Mouse (Mus musculus): ENCODE measurements at regions not wholly inside any gene's neighbourhood (a gene's known extent, or its start where the extent isn't known, plus 50 kb on each side); places are given as distances from the start of the nearest gene placed in this dataset.
A peak's percentile ranks its signal among the peaks of the same experiment; 100 is the strongest.

GRCm38 (mm10) chr11:20913042-20913441, 82.2 kb upstream of the Lgalsl start:
- WGBS (ENCODE audit: insufficient replicate concordance) = 89% methylated on average over 2 of the region's 2 CpGs
- H3K27ac ChIP-seq (ENCODE audit: low read depth) = no peak overlapping the region
- no peak for TF ChIP-seq CTCF (IDR thresholded peaks at IDR 0.05; ENCODE audit: low read depth)
- TF ChIP-seq EP300 (IDR thresholded peaks at IDR 0.05; ENCODE audit: low read depth) = no peak
- ATAC-seq = no peak
- H3K9me3 ChIP-seq (ENCODE audit: low read length) = no peaks in the 10 kb centered on the region
- no peak overlapping the region for H3K9ac ChIP-seq (replicated peaks)
- H3K4me3 ChIP-seq (ENCODE audit: low read depth, low read length) = no peak overlapping the region
- DNase-seq = no peak
- H3K27me3 ChIP-seq (ENCODE audit: insufficient read depth, low read length) = no peaks in the 10 kb centered on the region
- peaks cover 24% of the 10 kb centered on the region for H3K4me1 ChIP-seq (ENCODE audit: insufficient read depth)
- no peak overlapping the region for H3K4me2 ChIP-seq (ENCODE audit: low read depth, low read length)
- no peaks in the 10 kb centered on the region for H3K36me3 ChIP-seq (replicated peaks; ENCODE audit: insufficient read depth, low read length)

GRCm38 (mm10) chr11:20913598-20914296, 82.9 kb upstream of the Lgalsl start:
- ATAC-seq (no peak), DNase-seq (peak; percentile 89)
- Histone ChIP-seq H3K4me1 (ENCODE audit: insufficient read depth) (peaks cover 26% of the 10 kb centered on the region), H3K27me3 (ENCODE audit: insufficient read depth, low read length) (no peaks in the 10 kb centered on the region), H3K9ac (replicated peaks) (no peak overlapping the region), H3K27ac (ENCODE audit: low read depth) (no peak overlapping the region), H3K36me3 (replicated peaks; ENCODE audit: insufficient read depth, low read length) (no peaks in the 10 kb centered on the region), H3K4me3 (ENCODE audit: low read depth, low read length) (no peak overlapping the region), H3K4me2 (ENCODE audit: low read depth, low read length) (no peak overlapping the region), H3K9me3 (ENCODE audit: low read length) (no peaks in the 10 kb centered on the region)
- peak; percentile 99 for TF ChIP-seq CTCF (IDR thresholded peaks at IDR 0.05; ENCODE audit: low read depth)
- no peak for TF ChIP-seq EP300 (IDR thresholded peaks at IDR 0.05; ENCODE audit: low read depth)
- WGBS (ENCODE audit: insufficient replicate concordance) = 19% methylated on average over 8 of the region's 8 CpGs

- peak overlapping the region; percentile 96 for H3K27ac ChIP-seq (ENCODE audit: low read depth)
- ATAC-seq = no peak
- no peaks in the 10 kb centered on the region for H3K36me3 ChIP-seq (replicated peaks; ENCODE audit: insufficient read depth, low read length)
- 51% methylated on average over 12 of the region's 12 CpGs for WGBS (ENCODE audit: insufficient replicate concordance)
- TF ChIP-seq CTCF (IDR thresholded peaks at IDR 0.05; ENCODE audit: low read depth) (no peak), EP300 (IDR thresholded peaks at IDR 0.05; ENCODE audit: low read depth) (no peak)
- no peak for DNase-seq
- H3K4me3 ChIP-seq (ENCODE audit: low read depth, low read length) = no peak overlapping the region
- no peaks in the 10 kb centered on the region for H3K9me3 ChIP-seq (ENCODE audit: low read length)
- no peaks in the 10 kb centered on the region for H3K27me3 ChIP-seq (ENCODE audit: insufficient read depth, low read length)
- H3K9ac ChIP-seq (replicated peaks) = no peak overlapping the region
- H3K4me2 ChIP-seq (ENCODE audit: low read depth, low read length) = peak overlapping the region; percentile 43
- peaks cover 26% of the 10 kb centered on the region for H3K4me1 ChIP-seq (ENCODE audit: insufficient read depth)
These were observed 83.6 kb upstream of the Lgalsl start for GRCm38 (mm10) chr11:20914297-20914997.

DNA sequence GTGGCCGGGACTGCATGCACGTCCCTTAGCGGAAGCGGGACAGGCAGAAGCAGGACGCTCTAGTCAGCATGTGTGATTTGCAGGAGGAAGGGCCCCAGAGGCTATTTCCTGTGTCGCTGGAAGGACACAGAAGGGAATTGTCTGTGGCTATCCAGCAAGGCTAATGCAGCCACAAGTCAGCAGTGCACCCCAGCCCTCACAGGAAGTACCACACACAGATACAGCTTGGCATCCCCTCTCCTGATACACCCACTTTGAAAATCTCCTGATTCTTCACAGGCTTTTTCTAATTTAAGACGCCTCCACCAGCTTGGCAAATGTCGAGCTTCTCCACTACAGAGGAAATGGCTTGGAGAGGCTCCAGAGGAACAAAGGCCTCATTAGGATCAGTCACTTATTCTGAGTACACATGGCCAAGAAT, 84.3 kb upstream of the Lgalsl start:
- peak; percentile 7; the same call in 1 of the 2 replicates for ATAC-seq
- DNase-seq = peak; percentile 43
- Histone ChIP-seq H3K36me3 (replicated peaks; ENCODE audit: insufficient read depth, low read length) (no peaks in the 10 kb centered on the region), H3K9me3 (ENCODE audit: low read length) (no peaks in the 10 kb centered on the region), H3K27ac (ENCODE audit: low read depth) (peak overlapping the region; percentile 96), H3K27me3 (ENCODE audit: insufficient read depth, low read length) (no peaks in the 10 kb centered on the region), H3K4me1 (ENCODE audit: insufficient read depth) (peaks cover 26% of the 10 kb centered on the region), H3K4me2 (ENCODE audit: low read depth, low read length) (peak overlapping the region; percentile 43), H3K4me3 (ENCODE audit: low read depth, low read length) (no peak overlapping the region), H3K9ac (replicated peaks) (no peak overlapping the region)
- no peak; the same call in 1 of the 2 replicates for TF ChIP-seq EP300 (IDR thresholded peaks at IDR 0.05; ENCODE audit: low read depth)
- 0 out of 2 replicates have a peak, but pooled peaks have one; percentile 2 for TF ChIP-seq CTCF (IDR thresholded peaks at IDR 0.05; ENCODE audit: low read depth)
- 29% methylated on average over 8 of the region's 8 CpGs for WGBS (ENCODE audit: insufficient replicate concordance)

DNA sequence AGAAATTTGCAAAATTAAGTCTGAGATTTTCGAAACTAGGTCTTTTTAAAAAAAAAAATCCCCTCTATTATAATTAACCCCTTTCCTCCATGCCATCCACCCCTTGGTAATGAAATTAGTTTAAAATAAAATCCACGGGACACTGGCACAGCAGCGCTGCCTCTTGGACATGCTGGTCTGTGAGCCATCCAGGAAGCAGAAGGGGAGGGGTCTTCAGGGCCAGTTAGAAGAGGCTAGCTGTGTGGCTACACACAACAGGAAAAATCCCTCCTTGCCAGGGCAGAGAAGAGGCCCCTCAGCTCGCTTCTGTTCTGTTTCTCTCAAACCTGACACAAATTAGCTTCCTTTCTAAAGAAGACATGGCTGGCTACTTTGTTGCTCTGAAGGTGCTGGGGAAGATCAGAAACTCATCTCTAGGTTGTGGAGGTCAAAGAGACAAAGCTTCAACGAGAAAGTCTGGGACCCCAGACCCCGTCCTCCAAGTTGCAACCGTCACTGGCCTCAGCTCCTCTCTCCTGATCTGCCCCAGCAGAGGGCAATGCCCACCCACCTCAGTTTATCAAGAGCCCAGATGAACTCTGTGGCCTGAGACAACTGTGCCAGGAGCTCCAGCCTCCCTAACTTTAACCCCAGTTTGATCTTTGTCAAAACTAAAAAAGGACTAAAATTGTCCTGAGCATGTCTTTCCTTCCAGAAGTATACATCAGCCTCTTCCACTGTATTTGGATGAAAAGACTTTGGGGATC, 85.0 kb upstream of the Lgalsl start:
- Histone ChIP-seq H3K36me3 (replicated peaks; ENCODE audit: insufficient read depth, low read length) (no peaks in the 10 kb centered on the region), H3K4me2 (ENCODE audit: low read depth, low read length) (peak overlapping the region; percentile 43), H3K27me3 (ENCODE audit: insufficient read depth, low read length) (no peaks in the 10 kb centered on the region), H3K9me3 (ENCODE audit: low read length) (no peaks in the 10 kb centered on the region), H3K27ac (ENCODE audit: low read depth) (peak overlapping the region; percentile 96), H3K4me1 (ENCODE audit: insufficient read depth) (peaks cover 26% of the 10 kb centered on the region), H3K4me3 (ENCODE audit: low read depth, low read length) (no peak overlapping the region), H3K9ac (replicated peaks) (peak overlapping the region; percentile 49)
- DNase-seq (peak; percentile 48), ATAC-seq (peak; percentile 72)
- no peak for TF ChIP-seq EP300 (IDR thresholded peaks at IDR 0.05; ENCODE audit: low read depth)
- peak; percentile 66 for TF ChIP-seq CTCF (IDR thresholded peaks at IDR 0.05; ENCODE audit: low read depth)
- WGBS (ENCODE audit: insufficient replicate concordance) = 30% methylated on average over 7 of the region's 7 CpGs

GRCm38 (mm10) chr11:20916473-20916911, 85.6 kb upstream of the Lgalsl start:
- TF ChIP-seq EP300 (IDR thresholded peaks at IDR 0.05; ENCODE audit: low read depth) (peak; percentile 99), CTCF (IDR thresholded peaks at IDR 0.05; ENCODE audit: low read depth) (no peak)
- H3K4me2 ChIP-seq (ENCODE audit: low read depth, low read length) = peak overlapping the region; percentile 43
- peak overlapping the region; percentile 49; the same call in 1 of the 2 replicates for H3K9ac ChIP-seq (replicated peaks)
- peak overlapping the region; percentile 96 for H3K27ac ChIP-seq (ENCODE audit: low read depth)
- H3K4me3 ChIP-seq (ENCODE audit: low read depth, low read length) = no peak overlapping the region
- H3K4me1 ChIP-seq (ENCODE audit: insufficient read depth) = peaks cover 26% of the 10 kb centered on the region
- ATAC-seq (peak; percentile 95), DNase-seq (peak; percentile 66)
- 38% methylated on average over 6 of the region's 6 CpGs for WGBS (ENCODE audit: insufficient replicate concordance)
- H3K9me3 ChIP-seq (ENCODE audit: low read length) = no peaks in the 10 kb centered on the region
- no peaks in the 10 kb centered on the region for H3K36me3 ChIP-seq (replicated peaks; ENCODE audit: insufficient read depth, low read length)
- H3K27me3 ChIP-seq (ENCODE audit: insufficient read depth, low read length) = no peaks in the 10 kb centered on the region

All from liver, postnatal 0 days (tissue).